Mouse (Mus musculus) hindbrain, embryonic 16.5 days (tissue): ENCODE data around the gene Nmbr. TPM values are rescaled to one million over a fixed set of nuclear protein-coding genes. Genes with fewer than 3 reads are reported as not detected.

Source experiments
- polyA plus RNA-seq: library from polyadenylated mRNA; unstranded; fragments of >200 nt; fragmentation: Nextera tagmentation; extraction: Ambion mirVana; gene quantifications from 2 replicates; pipeline ENCODE4 v1.2.1, GENCODE M21; 2015

Gene Nmbr
- polyA plus RNA-seq, 1 experiment from 2014 or later, result 3.0 TPM

Other genes with a start within 250 kb of the Nmbr start
- 1.3 and 2.3 TPM in 2 replicates for gene Adgrg6, start 159.9 kb upstream of the Nmbr start, polyA plus RNA-seq
- gene Vta1, start within 50 bp of the Nmbr start, polyA plus RNA-seq, result 177 and 196 TPM in 2 replicates
- not detected in 2 replicates for gene Gje1, start 12.6 kb downstream of the Nmbr start, polyA plus RNA-seq